Mouse (Mus musculus) kidney, adult 10 weeks (tissue): Measurements from ENCODE around the gene Mrgpra1. TPM values are rescaled to one million over a fixed set of nuclear protein-coding genes. Genes with fewer than 3 reads are reported as not detected.

Experiments
- polyA plus RNA-seq: library from polyadenylated mRNA; stranded (reverse); fragments of 350-450 nt; fragmentation: Illumina TruSeq; extraction: RNeasy Lipid Tissue Mini Kit (QIAGEN cat#74804); gene quantifications from one replicate; pipeline ENCODE4 v1.2.3, GENCODE M21; 2014; ENCODE audit warnings: low read depth, low replicate concordance

The Mrgpra1 gene
- not detected for polyA plus RNA-seq

DNA sequence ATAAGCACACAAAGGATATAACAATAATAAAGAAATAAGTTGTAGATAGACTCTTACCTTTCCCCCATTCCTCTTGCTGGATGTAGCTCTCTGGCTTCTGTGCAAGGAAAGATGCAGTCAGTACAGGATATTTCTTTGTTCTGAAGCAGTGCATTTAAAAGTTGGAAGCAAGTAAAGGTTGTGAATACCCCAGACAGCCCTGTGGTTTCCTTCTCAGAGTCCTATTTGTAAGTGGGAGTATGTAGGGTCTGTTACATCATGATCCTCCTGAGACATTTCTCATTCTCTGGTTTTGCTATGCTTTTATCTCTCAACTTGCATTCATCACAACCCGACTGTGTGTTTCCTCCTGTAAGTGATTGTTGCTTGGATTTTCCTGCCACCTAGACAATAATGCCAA, at the start of gene Mrgpra1:
Mrgpra1 (minus strand) TSS at position 101 of the 400 bp plus-strand sequence.

Other genes with a start within 250 kb of the Mrgpra1 start
- gene Ptpn5, start 220.6 kb downstream of the Mrgpra1 start, polyA plus RNA-seq, result not detected
- not detected for gene Mrgpra6, start 149.3 kb downstream of the Mrgpra1 start, polyA plus RNA-seq
- not detected for gene Mrgpra9, start 101.4 kb downstream of the Mrgpra1 start, polyA plus RNA-seq
- not detected for gene Mrgpra2a, start 97.9 kb upstream of the Mrgpra1 start, polyA plus RNA-seq
- not detected for gene Mrgpra2b, start 174.6 kb upstream of the Mrgpra1 start, polyA plus RNA-seq
- gene Mrgpra3, start 247.1 kb upstream of the Mrgpra1 start, polyA plus RNA-seq, result not detected